Mouse (Mus musculus): ENCODE data around the gene Atox1.

DNA sequence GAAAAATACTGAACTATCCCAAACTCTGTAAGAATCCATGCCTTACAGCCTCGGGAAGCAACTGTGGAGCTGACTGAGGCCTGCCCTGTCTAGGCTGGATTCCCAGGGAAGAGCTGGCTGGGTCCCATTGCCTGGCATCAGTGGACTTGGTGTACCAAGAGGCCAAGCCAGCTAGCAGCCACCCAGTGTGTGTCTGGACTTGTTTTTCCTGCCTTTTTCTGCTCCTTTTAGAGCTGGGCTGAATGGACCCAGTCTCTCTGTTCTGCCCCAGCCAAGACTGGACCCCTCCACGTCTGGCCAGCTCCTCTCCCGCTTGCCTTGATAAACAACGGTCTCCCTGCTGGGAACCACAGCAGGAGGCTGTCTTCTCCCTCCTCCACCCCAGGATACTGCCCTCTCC lies 23.0 kb downstream of the Atox1 start:
- TF ChIP-seq CTCF (IDR thresholded peaks at IDR 0.05; ENCODE audit: extremely low read depth, insufficient read length, insufficient replicate concordance, low read depth, low read length) (no peak), POLR2A (IDR thresholded peaks at IDR 0.05; ENCODE audit: low read depth, low read length) (no peak)
